Mouse (Mus musculus) midbrain, embryonic 13.5 days (tissue): ENCODE measurements at regions not wholly inside any gene's neighbourhood (a gene's known extent, or its start where the extent isn't known, plus 50 kb on each side); places are given as distances from the start of the nearest gene placed in this dataset.

Experiments used
- ATAC-seq: fragments of 200-750 bp; cut with Nextera tagmentation; 2 replicates; pipeline ENCODE4 v1.8.0; 2017; ENCODE audit warnings: mild to moderate bottlenecking, moderate TSS enrichment, moderate library complexity
- H3K27ac ChIP-seq: fragments of 300-500 bp; sonication (generic); 2 replicates; pipeline ENCODE4 v1.5.1; 2015; ENCODE audit warnings: inconsistent platforms, mild to moderate bottlenecking, moderate library complexity
- H3K27me3 ChIP-seq: fragments of 300-500 bp; sonication (generic); 2 replicates; pipeline ENCODE4 v1.6.1; 2015; ENCODE audit warnings: mild to moderate bottlenecking, inconsistent platforms
- H3K36me3 ChIP-seq: fragments of 300-500 bp; sonication (generic); 2 replicates; pipeline ENCODE4 v1.6.1; 2015; ENCODE audit warnings: mild to moderate bottlenecking, inconsistent platforms
- H3K4me1 ChIP-seq: fragments of 300-500 bp; sonication (generic); replicated peaks from 2 replicates; pipeline ENCODE4 v1.6.1; 2015; ENCODE audit warnings: inconsistent platforms
- H3K4me2 ChIP-seq: fragments of 300-500 bp; sonication (generic); replicated peaks from 2 replicates; pipeline ENCODE4 v1.6.1; 2015; ENCODE audit warnings: moderate library complexity, mild to moderate bottlenecking, inconsistent platforms
- H3K4me3 ChIP-seq: fragments of 300-500 bp; sonication (generic); replicated peaks from 2 replicates; pipeline ENCODE4 v1.5.1; 2015; ENCODE audit warnings: mild to moderate bottlenecking, inconsistent platforms
- H3K9ac ChIP-seq: fragments of 300-500 bp; sonication (generic); replicated peaks from 2 replicates; pipeline ENCODE4 v1.6.1; 2015; ENCODE audit warnings: mild to moderate bottlenecking, inconsistent platforms
- H3K9me3 ChIP-seq: fragments of 300-500 bp; sonication (generic); 2 replicates; pipeline ENCODE4 v1.6.1; 2016; ENCODE audit warnings: mild to moderate bottlenecking, inconsistent platforms
- WGBS: fragments of 180-500 bp; shearing (Covaris S2); methylation state at CpG from one replicate; pipeline ENCODE4 v1.1.7; 2015; 5-methylcytosine and 5-hydroxymethylcytosine counted together

DNA sequence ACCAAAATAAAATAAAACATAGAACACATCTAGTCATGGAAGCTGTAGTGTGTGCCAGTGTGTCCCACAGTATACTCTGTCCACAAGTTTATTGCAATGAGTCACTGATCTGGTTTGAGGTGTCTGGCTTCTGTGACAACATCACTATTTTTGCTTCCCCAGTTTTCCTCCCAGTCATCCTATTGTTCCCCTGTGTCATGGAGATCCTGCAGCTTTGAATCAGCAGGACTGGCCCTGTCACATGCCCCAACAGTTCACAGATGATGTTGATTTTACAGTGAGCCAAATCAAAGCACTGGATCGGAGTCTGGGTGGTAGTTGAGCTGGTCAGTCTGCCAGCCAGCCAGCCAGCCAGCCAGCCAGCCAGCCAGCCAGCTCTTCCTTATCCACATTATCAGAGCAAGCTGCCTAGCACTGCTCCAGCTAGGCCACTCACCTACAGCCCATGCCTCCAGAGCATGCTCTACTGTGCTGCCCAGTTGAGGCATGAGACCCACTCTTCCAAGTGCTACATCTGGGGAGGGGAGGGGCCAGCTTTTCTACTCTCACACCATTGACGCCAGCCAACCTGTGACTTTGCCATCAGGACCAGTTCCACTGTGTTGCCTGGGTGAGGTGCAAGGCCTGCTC, 619.1 kb upstream of the 4930452B06Rik start:
- no peak overlapping the region for H3K9ac ChIP-seq
- H3K4me2 ChIP-seq: no peak overlapping the region
- H3K27me3 ChIP-seq: no peaks in the 10 kb centered on the region
- WGBS: 79% methylated on average over 2 of the region's 2 CpGs
- H3K36me3 ChIP-seq: no peaks in the 10 kb centered on the region
- ATAC-seq: 0 out of 2 replicates have a peak, but pooled peaks have one; percentile 63
- H3K4me3 ChIP-seq: no peak overlapping the region
- no peak overlapping the region for H3K27ac ChIP-seq
- H3K4me1 ChIP-seq: no peaks in the 10 kb centered on the region
- H3K9me3 ChIP-seq: no peaks in the 10 kb centered on the region

GRCm38 (mm10) chr14:9267282-9268091, 601.4 kb upstream of the 4930452B06Rik start:
- Histone ChIP-seq H3K27ac (no peak overlapping the region), H3K4me1 (no peaks in the 10 kb centered on the region), H3K9me3 (no peaks in the 10 kb centered on the region), H3K9ac (no peak overlapping the region), H3K27me3 (no peaks in the 10 kb centered on the region), H3K4me2 (no peak overlapping the region), H3K36me3 (no peaks in the 10 kb centered on the region), H3K4me3 (no peak overlapping the region)
- 0 out of 2 replicates have a peak, but pooled peaks have one; percentile 14 for ATAC-seq
- 73% methylated on average over 14 of the region's 14 CpGs for WGBS

DNA sequence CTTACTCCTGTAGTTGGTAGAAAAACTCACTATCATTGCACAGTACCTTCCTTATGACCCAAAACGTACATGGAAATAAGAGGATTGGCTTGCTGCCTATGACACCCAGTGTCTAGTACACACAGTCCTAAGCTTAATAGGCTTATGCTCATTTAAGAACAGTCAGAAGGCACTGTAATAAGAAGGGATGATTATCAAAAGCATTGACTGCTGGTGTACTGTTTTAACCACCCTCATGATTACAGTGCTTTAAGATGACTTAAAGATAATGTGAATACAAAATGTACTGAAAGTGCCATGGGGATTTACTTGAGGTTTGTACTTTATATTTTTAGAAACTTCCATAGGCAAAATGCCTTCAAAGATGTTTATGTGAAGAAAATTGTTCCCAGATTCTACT, 586.0 kb upstream of the 4930452B06Rik start:
- Histone ChIP-seq H3K9me3 (no peaks in the 10 kb centered on the region), H3K36me3 (no peaks in the 10 kb centered on the region)
- 79% methylated on average over 1 of the region's 1 CpGs for WGBS

GRCm38 (mm10) chr14:9245266-9245665, 579.2 kb upstream of the 4930452B06Rik start:
- H3K9ac ChIP-seq: no peak overlapping the region
- ATAC-seq: no peak
- H3K36me3 ChIP-seq: no peaks in the 10 kb centered on the region
- H3K4me1 ChIP-seq: no peaks in the 10 kb centered on the region
- WGBS: 38% methylated on average over 1 of the region's 1 CpGs
- H3K9me3 ChIP-seq: no peaks in the 10 kb centered on the region
- H3K27me3 ChIP-seq: no peaks in the 10 kb centered on the region
- H3K4me3 ChIP-seq: no peak overlapping the region
- H3K27ac ChIP-seq: no peak overlapping the region
- no peak overlapping the region for H3K4me2 ChIP-seq

More for the DNA sequence above, 586.0 kb upstream of the 4930452B06Rik start:
- Histone ChIP-seq H3K4me3 (no peak overlapping the region), H3K27ac (no peak overlapping the region), H3K9ac (no peak overlapping the region), H3K27me3 (no peaks in the 10 kb centered on the region), H3K4me2 (no peak overlapping the region), H3K4me1 (no peaks in the 10 kb centered on the region)
- ATAC-seq: no peak

DNA sequence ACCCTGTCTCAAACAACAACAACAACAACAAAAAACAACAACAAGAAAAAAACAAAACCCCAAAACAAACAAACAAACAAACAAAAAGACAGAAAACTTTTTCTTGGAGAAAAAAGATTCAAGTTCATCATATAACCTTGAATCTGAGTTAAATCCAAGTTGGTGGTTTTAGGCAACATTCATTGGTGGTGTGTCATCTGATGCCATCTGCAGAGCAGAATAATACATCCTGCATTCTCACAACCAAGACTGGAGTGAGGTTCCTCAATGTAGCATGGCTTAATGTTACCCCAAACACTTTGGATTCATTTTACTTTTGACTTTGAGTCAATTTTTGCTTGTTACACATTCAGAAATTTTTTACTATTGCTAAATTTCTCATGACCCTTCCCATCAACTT, 577.3 kb upstream of the 4930452B06Rik start:
- no peak for ATAC-seq
- Histone ChIP-seq H3K27ac (no peak overlapping the region), H3K36me3 (no peaks in the 10 kb centered on the region), H3K9ac (no peak overlapping the region), H3K9me3 (no peaks in the 10 kb centered on the region), H3K4me1 (no peaks in the 10 kb centered on the region), H3K4me3 (no peak overlapping the region), H3K4me2 (no peak overlapping the region), H3K27me3 (no peaks in the 10 kb centered on the region)

GRCm38 (mm10) chr14:9242118-9242517, 576.1 kb upstream of the 4930452B06Rik start:
- H3K9ac ChIP-seq: no peak overlapping the region
- no peak overlapping the region for H3K27ac ChIP-seq
- H3K4me3 ChIP-seq: no peak overlapping the region
- H3K27me3 ChIP-seq: no peaks in the 10 kb centered on the region
- no peaks in the 10 kb centered on the region for H3K9me3 ChIP-seq
- no peak overlapping the region for H3K4me2 ChIP-seq
- ATAC-seq: no peak
- no peaks in the 10 kb centered on the region for H3K4me1 ChIP-seq
- no peaks in the 10 kb centered on the region for H3K36me3 ChIP-seq
- 31% methylated on average over 2 of the region's 2 CpGs for WGBS

- H3K27ac ChIP-seq: no peak overlapping the region
- no peak overlapping the region for H3K9ac ChIP-seq
- ATAC-seq: no peak
- H3K9me3 ChIP-seq: no peaks in the 10 kb centered on the region
- no peaks in the 10 kb centered on the region for H3K27me3 ChIP-seq
- no peak overlapping the region for H3K4me2 ChIP-seq
- no peaks in the 10 kb centered on the region for H3K36me3 ChIP-seq
- H3K4me3 ChIP-seq: no peak overlapping the region
- H3K4me1 ChIP-seq: no peaks in the 10 kb centered on the region
- WGBS: 79% methylated on average over 6 of the region's 6 CpGs
Observed at GRCm38 (mm10) chr14:9227670-9228069, 561.6 kb upstream of the 4930452B06Rik start.

- no peaks in the 10 kb centered on the region for H3K27me3 ChIP-seq
- 85% methylated on average over 2 of the region's 2 CpGs for WGBS
Observed at GRCm38 (mm10) chr14:9200246-9200645, 534.2 kb upstream of the 4930452B06Rik start.

GRCm38 (mm10) chr14:9192122-9192769, 526.2 kb upstream of the 4930452B06Rik start:
- no peaks in the 10 kb centered on the region for H3K27me3 ChIP-seq
- H3K27ac ChIP-seq: no peak overlapping the region
- H3K9ac ChIP-seq: no peak overlapping the region
- 80% methylated on average over 4 of the region's 4 CpGs for WGBS
- ATAC-seq: no peak
- H3K9me3 ChIP-seq: no peaks in the 10 kb centered on the region
- H3K4me1 ChIP-seq: no peaks in the 10 kb centered on the region
- no peak overlapping the region for H3K4me3 ChIP-seq
- no peaks in the 10 kb centered on the region for H3K36me3 ChIP-seq
- no peak overlapping the region for H3K4me2 ChIP-seq

More at GRCm38 (mm10) chr14:9200246-9200645, 534.2 kb upstream of the 4930452B06Rik start:
- ATAC-seq: no peak
- Histone ChIP-seq H3K9ac (no peak overlapping the region), H3K27ac (no peak overlapping the region), H3K4me1 (no peaks in the 10 kb centered on the region), H3K4me2 (no peak overlapping the region), H3K9me3 (no peaks in the 10 kb centered on the region), H3K36me3 (no peaks in the 10 kb centered on the region), H3K4me3 (no peak overlapping the region)

DNA sequence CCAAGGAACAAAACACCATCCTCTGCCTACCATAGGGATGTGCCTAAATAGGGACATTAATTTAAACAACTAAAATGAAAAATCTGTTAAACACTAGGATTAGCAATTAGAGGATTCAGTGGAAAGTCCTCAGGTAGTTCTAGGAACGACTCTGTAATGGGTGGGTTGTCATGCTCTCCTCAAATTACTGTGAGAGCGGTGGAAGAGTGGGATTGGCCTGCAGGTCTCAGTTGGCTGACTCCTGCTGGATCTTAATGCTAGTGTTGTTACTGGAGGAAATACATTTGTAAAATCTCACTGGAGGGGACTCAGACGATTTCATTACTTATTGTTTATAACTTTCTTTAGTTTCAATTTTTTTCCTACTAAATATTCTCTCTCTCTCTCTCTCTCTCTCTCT, 525.6 kb upstream of the 4930452B06Rik start:
- no peak for ATAC-seq

DNA sequence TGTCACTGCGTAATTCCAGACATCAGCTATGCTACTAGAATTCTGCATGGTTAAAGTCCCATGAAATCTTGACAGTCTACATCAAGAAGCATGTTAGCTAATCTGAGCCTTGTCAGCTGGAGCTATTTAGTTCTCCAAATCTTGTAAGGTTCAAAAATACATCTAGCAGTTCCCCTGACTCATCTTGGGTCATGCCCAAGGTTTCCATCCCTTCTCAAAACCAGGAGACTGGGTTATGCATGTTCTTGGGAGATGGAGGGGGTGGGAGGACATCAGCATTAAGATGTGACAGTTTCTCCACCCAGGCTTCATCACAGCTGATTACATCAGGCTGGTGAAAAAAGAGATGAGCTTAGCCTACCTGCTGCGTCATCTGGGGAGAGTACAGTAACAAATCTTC, 495.3 kb upstream of the 4930452B06Rik start:
- no peak for ATAC-seq
- Histone ChIP-seq H3K27me3 (no peaks in the 10 kb centered on the region), H3K4me1 (no peaks in the 10 kb centered on the region), H3K9ac (no peak overlapping the region), H3K27ac (no peak overlapping the region), H3K9me3 (no peaks in the 10 kb centered on the region), H3K4me3 (no peak overlapping the region), H3K4me2 (no peak overlapping the region), H3K36me3 (no peaks in the 10 kb centered on the region)
- 93% methylated on average over 2 of the region's 2 CpGs for WGBS

More for the DNA sequence above, 525.6 kb upstream of the 4930452B06Rik start:
- Histone ChIP-seq H3K27me3 (no peaks in the 10 kb centered on the region), H3K9ac (no peak overlapping the region), H3K9me3 (no peaks in the 10 kb centered on the region), H3K36me3 (no peaks in the 10 kb centered on the region), H3K4me3 (no peak overlapping the region), H3K4me1 (no peaks in the 10 kb centered on the region), H3K4me2 (no peak overlapping the region), H3K27ac (no peak overlapping the region)
- WGBS: 74% methylated on average over 3 of the region's 3 CpGs

GRCm38 (mm10) chr14:9157941-9158340, 491.9 kb upstream of the 4930452B06Rik start:
- Histone ChIP-seq H3K27me3 (no peaks in the 10 kb centered on the region), H3K36me3 (no peaks in the 10 kb centered on the region), H3K4me1 (no peaks in the 10 kb centered on the region), H3K4me3 (no peak overlapping the region), H3K27ac (no peak overlapping the region), H3K9ac (no peak overlapping the region), H3K9me3 (no peaks in the 10 kb centered on the region), H3K4me2 (no peak overlapping the region)
- 84% methylated on average over 3 of the region's 3 CpGs for WGBS
- ATAC-seq: no peak
